Mouse (Mus musculus) kidney, postnatal 4 days (tissue): ENCODE results near the gene Clip1.
A peak's percentile ranks its signal among the peaks of the same experiment; 100 is the strongest.

ENCODE experiments used
- DNase-seq, 2 experiments: peaks; one replicate each; pipeline ENCODE4 v3.0.0; 2021; ENCODE audit warnings: mixed read lengths in 2 of 2

Clip1 gene

GRCm38 (mm10) chr5:123602174-123602573 is 82.2 kb downstream of the Clip1 start:
- DNase-seq, result peak in 1 of 2 experiments; percentile 17

- peak; percentile 28 to 38 for DNase-seq
These were observed 85.1 kb downstream of the Clip1 start for GRCm38 (mm10) chr5:123599319-123599718.

- no peak for DNase-seq
These were observed 90.7 kb downstream of the Clip1 start for GRCm38 (mm10) chr5:123593622-123594280.

- DNase-seq, result no peak
These were observed 104.4 kb downstream of the Clip1 start for GRCm38 (mm10) chr5:123580043-123580442.

GRCm38 (mm10) chr5:123576696-123577095 is 107.7 kb downstream of the Clip1 start:
- no peak for DNase-seq

GRCm38 (mm10) chr5:123573362-123573761 is 111.1 kb downstream of the Clip1 start:
- no peak for DNase-seq

- DNase-seq, result peak; percentile 99 to 100
These were observed 111.8 kb downstream of the Clip1 start, which contains the start of gene Vps33a for GRCm38 (mm10) chr5:123572357-123573186. TSS of gene Vps33a (minus strand) at chr5:123573038.

- no peak for DNase-seq
These were observed 123.3 kb downstream of the Clip1 start for GRCm38 (mm10) chr5:123561128-123561527.

- DNase-seq, result no peak
These were observed 124.8 kb downstream of the Clip1 start for GRCm38 (mm10) chr5:123559588-123559987.

GRCm38 (mm10) chr5:123556451-123556850 is 128.0 kb downstream of the Clip1 start:
- peak in 1 of 2 experiments; percentile 23 for DNase-seq

GRCm38 (mm10) chr5:123555693-123556092 is 128.7 kb downstream of the Clip1 start:
- no peak for DNase-seq

GRCm38 (mm10) chr5:123533801-123534200 is 150.6 kb downstream of the Clip1 start:
- DNase-seq, result peak in 1 of 2 experiments; percentile 0

GRCm38 (mm10) chr5:123530056-123530455 is 154.4 kb downstream of the Clip1 start:
- DNase-seq, result peak in 1 of 2 experiments; percentile 0

GRCm38 (mm10) chr5:123528641-123529040 is 155.8 kb downstream of the Clip1 start:
- peak in 1 of 2 experiments; percentile 0 for DNase-seq
